Mouse (Mus musculus): ENCODE results near the gene Gp6. TPM values are rescaled to one million over a fixed set of nuclear protein-coding genes. Genes with fewer than 3 reads are reported as not detected.
A peak's percentile ranks its signal among the peaks of the same experiment; 100 is the strongest.

Gene Gp6
- total RNA-seq (2021) (1 to 10 TPM in 1 of 2 experiments, under 1 TPM in 1; 0.50 to 1.9 TPM), polyA plus RNA-seq (2012; rRNA removed) (0.44 and 0.76 TPM in 2 replicates)
- long read RNA-seq, full-length matches to known transcripts, result 1 of 2 reads
- long read RNA-seq, partial matches to known transcripts, result 0 of 2 reads
- long read RNA-seq, other reads (novel, unspliced or antisense), result 1 of 2 reads

GRCm38 (mm10) chr7:4397730-4398129 is at the start of gene Gp6:
Gene Gp6 (minus strand): TSS chr7:4397744.
- 79% methylated on average over 1 of the region's 1 CpGs for WGBS
- Histone ChIP-seq H3K79me2 (replicated peaks; ENCODE audit: control insufficient read depth, insufficient read depth, low read length) (no peaks in the 10 kb centered on the region), H3K4me3 (no peak within 1 kb of the TSS), H3K27me3 (ENCODE audit: control insufficient read depth, insufficient read depth, low read length) (no peaks in the 10 kb centered on the region), H3K9ac (ENCODE audit: low read depth, low read length) (no peak within 1 kb of the TSS), H3K27ac (no peak within 1 kb of the TSS), H3K36me3 (ENCODE audit: control insufficient read depth, insufficient read depth, low read length) (no peaks in the 10 kb centered on the region), H3K4me1 (ENCODE audit: control insufficient read depth, insufficient read depth, low read length) (no peaks in the 10 kb centered on the region)
- DNase-seq, result no peak
- no peak for TF ChIP-seq EP300 (IDR thresholded peaks at IDR 0.05; ENCODE audit: insufficient read depth, low read depth, low read length)
- no peak for TF ChIP-seq POLR2A (IDR thresholded peaks at IDR 0.05; ENCODE audit: insufficient read depth, low read depth, low read length)
- TF ChIP-seq CTCF (IDR thresholded peaks at IDR 0.05), result no peak
- intact Hi-C loops (cut with DNase I), result no loop called here

- H3K9ac ChIP-seq (ENCODE audit: low read depth, low read length), result no peak overlapping the region
- no peak for DNase-seq
- no peaks in the 10 kb centered on the region for H3K79me2 ChIP-seq (replicated peaks; ENCODE audit: control insufficient read depth, insufficient read depth, low read length)
- peaks cover 1% of the 10 kb centered on the region for H3K4me1 ChIP-seq (ENCODE audit: control insufficient read depth, insufficient read depth, low read length)
- intact Hi-C loops (cut with DNase I), result loop anchor here (5.0 to 10.0 kb wide), 3 partner anchors 55 to 822 kb away; partner anchors contain the start of genes Ppp1r12c, Prpf31, Rps9 and Tfpt
- no peaks in the 10 kb centered on the region for H3K27me3 ChIP-seq (ENCODE audit: control insufficient read depth, insufficient read depth, low read length)
- H3K36me3 ChIP-seq (ENCODE audit: control insufficient read depth, insufficient read depth, low read length), result no peaks in the 10 kb centered on the region
- no peak overlapping the region for H3K27ac ChIP-seq
- H3K4me3 ChIP-seq, result no peak overlapping the region
- TF ChIP-seq EP300 (IDR thresholded peaks at IDR 0.05; ENCODE audit: insufficient read depth, low read depth, low read length) (no peak), POLR2A (IDR thresholded peaks at IDR 0.05; ENCODE audit: insufficient read depth, low read depth, low read length) (no peak), CTCF (IDR thresholded peaks at IDR 0.05) (peak; percentile 46)
- WGBS, result 9% methylated on average over 1 of the region's 1 CpGs
These were observed 49.6 kb upstream of the Gp6 start for GRCm38 (mm10) chr7:4447138-4447537.

- peak within 1 kb of the TSS; percentile 91 for H3K27ac ChIP-seq
- H3K9ac ChIP-seq (ENCODE audit: low read depth, low read length), result peak within 1 kb of the TSS; percentile 81
- H3K4me3 ChIP-seq, result peak within 1 kb of the TSS; percentile 88
- H3K79me2 ChIP-seq (replicated peaks; ENCODE audit: control insufficient read depth, insufficient read depth, low read length), result no peaks in the 10 kb centered on the region
- no peaks in the 10 kb centered on the region for H3K36me3 ChIP-seq (ENCODE audit: control insufficient read depth, insufficient read depth, low read length)
- peaks cover 1% of the 10 kb centered on the region for H3K4me1 ChIP-seq (ENCODE audit: control insufficient read depth, insufficient read depth, low read length)
- TF ChIP-seq CTCF (IDR thresholded peaks at IDR 0.05) (no peak), EP300 (IDR thresholded peaks at IDR 0.05; ENCODE audit: insufficient read depth, low read depth, low read length) (peak; percentile 24), POLR2A (IDR thresholded peaks at IDR 0.05; ENCODE audit: insufficient read depth, low read depth, low read length) (peak; percentile 70)
- peak; percentile 86 to 92 for DNase-seq
- intact Hi-C loops (cut with DNase I), result loop anchor here (5.0 to 10.0 kb wide), 3 partner anchors 57 to 821 kb away; partner anchors contain the start of genes Ppp1r12c, Prpf31, Rps9 and Tfpt
- H3K27me3 ChIP-seq (ENCODE audit: control insufficient read depth, insufficient read depth, low read length), result no peaks in the 10 kb centered on the region
- WGBS, result under 1% methylated on average over 35 of the region's 35 CpGs
These were observed 47.8 kb upstream of the Gp6 start, which contains the start of gene Rdh13 for GRCm38 (mm10) chr7:4445216-4445791. Gene Rdh13 (minus strand): TSS chr7:4445649.

- Histone ChIP-seq H3K4me1 (ENCODE audit: control insufficient read depth, insufficient read depth, low read length) (peaks cover 1% of the 10 kb centered on the region), H3K27ac (no peak overlapping the region), H3K9ac (ENCODE audit: low read depth, low read length) (no peak overlapping the region), H3K79me2 (replicated peaks; ENCODE audit: control insufficient read depth, insufficient read depth, low read length) (no peaks in the 10 kb centered on the region; the same call in 1 of the 2 replicates), H3K27me3 (ENCODE audit: control insufficient read depth, insufficient read depth, low read length) (no peaks in the 10 kb centered on the region), H3K36me3 (ENCODE audit: control insufficient read depth, insufficient read depth, low read length) (no peaks in the 10 kb centered on the region), H3K4me3 (no peak overlapping the region)
- WGBS, result 87% methylated on average over 10 of the region's 10 CpGs
- no peak for DNase-seq
- no peak for TF ChIP-seq CTCF (IDR thresholded peaks at IDR 0.05)
- TF ChIP-seq EP300 (IDR thresholded peaks at IDR 0.05; ENCODE audit: insufficient read depth, low read depth, low read length), result no peak
- no peak for TF ChIP-seq POLR2A (IDR thresholded peaks at IDR 0.05; ENCODE audit: insufficient read depth, low read depth, low read length)
- intact Hi-C loops (cut with DNase I), result loop anchor here (10.0 kb wide), 2 partner anchors 736 to 816 kb away; partner anchors contain the start of genes Prpf31, Rps9 and Tfpt
These were observed 43.0 kb upstream of the Gp6 start for GRCm38 (mm10) chr7:4440549-4440948.

- Histone ChIP-seq H3K36me3 (ENCODE audit: control insufficient read depth, insufficient read depth, low read length) (no peaks in the 10 kb centered on the region), H3K27ac (no peak overlapping the region), H3K9ac (ENCODE audit: low read depth, low read length) (no peak overlapping the region), H3K4me3 (no peak overlapping the region), H3K4me1 (ENCODE audit: control insufficient read depth, insufficient read depth, low read length) (no peaks in the 10 kb centered on the region), H3K27me3 (ENCODE audit: control insufficient read depth, insufficient read depth, low read length) (no peaks in the 10 kb centered on the region), H3K79me2 (replicated peaks; ENCODE audit: control insufficient read depth, insufficient read depth, low read length) (no peaks in the 10 kb centered on the region; the same call in 1 of the 2 replicates)
- WGBS, result 83% methylated on average over 2 of the region's 2 CpGs
- TF ChIP-seq POLR2A (IDR thresholded peaks at IDR 0.05; ENCODE audit: insufficient read depth, low read depth, low read length) (no peak), EP300 (IDR thresholded peaks at IDR 0.05; ENCODE audit: insufficient read depth, low read depth, low read length) (no peak), CTCF (IDR thresholded peaks at IDR 0.05) (no peak)
- intact Hi-C loops (cut with DNase I), result no loop called here
- no peak for DNase-seq
These were observed 40.2 kb upstream of the Gp6 start for GRCm38 (mm10) chr7:4437721-4438120.

GRCm38 (mm10) chr7:4432026-4432425 is 34.5 kb upstream of the Gp6 start:
- Histone ChIP-seq H3K9ac (ENCODE audit: low read depth, low read length) (no peak overlapping the region), H3K27ac (no peak overlapping the region), H3K36me3 (ENCODE audit: control insufficient read depth, insufficient read depth, low read length) (no peaks in the 10 kb centered on the region), H3K27me3 (ENCODE audit: control insufficient read depth, insufficient read depth, low read length) (no peaks in the 10 kb centered on the region), H3K79me2 (replicated peaks; ENCODE audit: control insufficient read depth, insufficient read depth, low read length) (no peaks in the 10 kb centered on the region; the same call in 1 of the 2 replicates), H3K4me1 (ENCODE audit: control insufficient read depth, insufficient read depth, low read length) (no peaks in the 10 kb centered on the region), H3K4me3 (no peak overlapping the region)
- no peak for TF ChIP-seq EP300 (IDR thresholded peaks at IDR 0.05; ENCODE audit: insufficient read depth, low read depth, low read length)
- TF ChIP-seq CTCF (IDR thresholded peaks at IDR 0.05), result no peak
- TF ChIP-seq POLR2A (IDR thresholded peaks at IDR 0.05; ENCODE audit: insufficient read depth, low read depth, low read length), result no peak
- intact Hi-C loops (cut with DNase I), result loop anchor here (2.0 kb wide), 1 partner anchor 93 kb away; the partner anchor contains the start of gene Tnni3
- no peak for DNase-seq
- 88% methylated on average over 8 of the region's 8 CpGs for WGBS
